Mouse (Mus musculus) thymus, adult 2 months (tissue): Measurements from ENCODE around the gene Ccdc170.

Experiments
- CTCF ChIP-seq: fragments of 200-500 bp; IDR thresholded peaks from 2 replicates; pipeline ENCODE4 v1.5.1; 2012; ENCODE audit warnings: mild to moderate bottlenecking, control low read depth, low read length, moderate library complexity, borderline replicate concordance; ENCODE audit not compliant: control insufficient read depth, poor library complexity, insufficient read depth; ENCODE audit errors: extremely low read depth
- POLR2A ChIP-seq: fragments of 200-500 bp; IDR thresholded peaks from 2 replicates; pipeline ENCODE4 v1.6.1; 2012; ENCODE audit warnings: mild to moderate bottlenecking, low read length, control low read depth, moderate library complexity; ENCODE audit not compliant: control insufficient read depth, poor library complexity, insufficient read depth; ENCODE audit errors: extremely low read depth

DNA sequence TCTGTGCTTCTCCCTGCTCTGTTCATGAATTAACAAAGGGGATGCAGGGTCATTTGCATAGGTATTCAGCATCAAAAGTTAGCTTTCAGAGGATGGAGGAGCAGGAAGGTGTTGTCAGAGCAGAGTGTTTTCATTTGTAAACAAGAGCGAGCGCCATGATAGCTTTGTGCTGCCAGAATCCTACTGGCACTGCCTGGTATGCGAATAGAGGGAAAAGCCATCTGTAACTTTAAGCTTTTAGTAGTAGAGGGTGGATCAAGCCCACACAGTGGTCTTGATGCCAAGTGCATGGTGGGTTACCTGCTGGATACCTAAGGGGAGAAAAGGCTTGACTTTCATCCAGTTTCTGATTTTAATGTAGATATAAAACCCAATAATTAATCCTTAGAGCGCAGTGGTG, 89.0 kb downstream of the Ccdc170 start:
- TF ChIP-seq CTCF: no peak
- no peak for TF ChIP-seq POLR2A
